Mouse (Mus musculus) heart, adult 8-10 months (tissue): Measurements from ENCODE around the gene Tctex1d1. TPM values are rescaled to one million over a fixed set of nuclear protein-coding genes. Genes with fewer than 3 reads are reported as not detected.

ENCODE experiments used
- total RNA-seq, 4 experiments: library from RNA; stranded (reverse); gene quantifications; 2 replicates each; pipeline ENCODE4 v1.2.4; 2022

The Tctex1d1 gene
- total RNA-seq, 4 experiments from 2014 or later = not detected

Other genes with a start within 250 kb of the Tctex1d1 start
- 1 to 10 TPM; 1.0 to 3.9 (median 1.9) TPM for gene Sgip1, start 237.3 kb upstream of the Tctex1d1 start, total RNA-seq
- not detected for gene Insl5, start 48.2 kb downstream of the Tctex1d1 start, total RNA-seq
- gene Mier1, start 135.8 kb downstream of the Tctex1d1 start, total RNA-seq = 10 to 100 TPM; 27.8 to 32.0 (median 29.6) TPM
- 1 to 10 TPM in 1 of 4 experiments, under 1 TPM in 3; 0.73 to 1.1 (median 0.83) TPM for gene Wdr78, start 135.9 kb downstream of the Tctex1d1 start, total RNA-seq
- 1 to 10 TPM; 6.6 to 9.8 (median 8.6) TPM for gene Slc35d1, start 236.6 kb downstream of the Tctex1d1 start, total RNA-seq